Mouse (Mus musculus) midbrain, postnatal 0 days (tissue): ENCODE data around the gene Plcl1. TPM values are rescaled to one million over a fixed set of nuclear protein-coding genes. Genes with fewer than 3 reads are reported as not detected.

ENCODE experiments used
- ATAC-seq: fragments of 200-750 bp; cut with Nextera tagmentation; 2 replicates; pipeline ENCODE4 v1.8.0; 2017; ENCODE audit warnings: moderate number of reproducible peaks, mild to moderate bottlenecking, moderate TSS enrichment, moderate library complexity; ENCODE audit not compliant: low FRiP score
- DNase-seq: peaks from one replicate; pipeline ENCODE4 v3.0.0-alpha.2; 2015; ENCODE audit warnings: low spot score
- H3K27ac ChIP-seq: fragments of 300-500 bp; sonication (generic); 2 replicates; pipeline ENCODE4 v1.5.1; 2014; ENCODE audit warnings: low read depth, mild to moderate bottlenecking, low read length, mixed read lengths
- H3K27me3 ChIP-seq: fragments of 300-500 bp; sonication (generic); 2 replicates; pipeline ENCODE4 v1.6.1; 2014; ENCODE audit warnings: low read length, control low read depth, mixed read lengths; ENCODE audit not compliant: insufficient read depth
- H3K36me3 ChIP-seq: fragments of 300-500 bp; sonication (generic); 2 replicates; pipeline ENCODE4 v1.6.1; 2014; ENCODE audit warnings: low read length, control low read depth, mixed read lengths; ENCODE audit not compliant: insufficient read depth
- H3K4me1 ChIP-seq: fragments of 300-500 bp; sonication (generic); 2 replicates; pipeline ENCODE4 v1.6.1; 2014; ENCODE audit warnings: mild to moderate bottlenecking, control low read depth, antibody characterized with exemption, low read length, mixed read lengths; ENCODE audit not compliant: insufficient read depth
- H3K4me2 ChIP-seq: fragments of 300-500 bp; sonication (generic); 2 replicates; pipeline ENCODE4 v1.6.1; 2014; ENCODE audit warnings: low read depth, mild to moderate bottlenecking, low read length, mixed read lengths; ENCODE audit not compliant: poor library complexity, severe bottlenecking
- H3K4me3 ChIP-seq: fragments of 300-500 bp; sonication (generic); 2 replicates; pipeline ENCODE4 v1.5.1; 2014; ENCODE audit warnings: low read depth, mild to moderate bottlenecking, low read length, moderate library complexity
- H3K9ac ChIP-seq: fragments of 300-500 bp; sonication (generic); replicated peaks from 2 replicates; pipeline ENCODE4 v1.6.1; 2014; ENCODE audit warnings: mild to moderate bottlenecking, low read length, moderate library complexity, mixed read lengths; ENCODE audit not compliant: poor library complexity, severe bottlenecking
- H3K9me3 ChIP-seq: fragments of 300-500 bp; sonication (generic); 2 replicates; pipeline ENCODE4 v1.6.1; 2016; ENCODE audit warnings: low read length, control low read depth
- CTCF ChIP-seq: IDR thresholded peaks from 2 replicates; pipeline ENCODE4 v1.5.1; 2016; ENCODE audit warnings: antibody characterized with exemption, mild to moderate bottlenecking
- WGBS: fragments of 180-500 bp; shearing (Covaris S2); extraction: QIAGEN DNeasy Blood & Tissue Kit; methylation state at CpG from one replicate; pipeline ENCODE4 v1.1.7; 2014; 5-methylcytosine and 5-hydroxymethylcytosine counted together
- polyA plus RNA-seq: library from polyadenylated mRNA; unstranded; fragments of >200 nt; fragmentation: Nextera tagmentation; extraction: Ambion mirVana; gene quantifications from 2 replicates; pipeline ENCODE4 v1.2.1, GENCODE M21; 2015
- total RNA-seq: library from RNA; depleted of rRNA; stranded (reverse); fragments of >200 nt; gene quantifications from 2 replicates; pipeline ENCODE4 v1.2.3, GENCODE M21; 2014; rRNA removed

The Plcl1 gene
- total RNA-seq = 8.9 and 9.4 TPM in 2 replicates
- 2.7 and 3.9 TPM in 2 replicates for polyA plus RNA-seq

DNA sequence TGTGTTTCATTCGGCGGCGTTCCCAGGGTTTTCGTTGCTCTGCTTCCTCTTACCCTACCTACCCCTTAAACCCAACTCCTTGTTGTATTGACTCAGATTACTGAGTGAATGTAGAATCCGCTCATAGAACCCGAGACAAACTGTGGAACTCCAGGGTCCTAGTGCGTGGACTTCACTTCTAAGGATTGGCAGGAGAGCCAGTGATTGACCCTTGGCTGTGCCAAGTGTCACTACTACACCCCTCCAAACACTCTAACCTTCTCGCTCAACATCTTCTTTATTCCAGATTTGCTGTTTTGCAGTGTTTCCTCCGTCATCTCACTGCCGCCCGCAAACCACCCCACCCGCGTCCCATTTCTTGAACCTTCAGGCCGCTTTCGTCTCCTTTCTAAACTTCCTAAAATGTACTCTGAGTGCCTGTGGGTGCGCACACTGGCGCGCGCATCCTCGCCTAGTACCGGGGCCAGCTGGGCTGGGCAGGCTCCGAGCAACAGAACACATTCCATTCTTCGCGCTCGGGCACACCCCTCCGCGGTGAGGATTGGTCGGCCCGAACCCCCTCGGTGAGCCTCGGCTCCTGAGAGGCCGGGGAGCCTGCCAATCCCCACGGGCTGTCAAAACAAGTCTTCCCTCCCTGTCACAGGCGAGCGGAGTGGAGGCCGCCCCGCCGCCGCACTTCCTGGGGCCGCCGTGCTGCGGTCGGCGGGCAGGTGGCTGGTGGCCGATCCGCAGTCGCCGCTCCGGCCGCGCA lies at the start of gene Plcl1:
Plcl1 (plus strand) TSS at position 650 of the 751 bp plus-strand sequence.
- 4% methylated on average over 51 of the region's 51 CpGs for WGBS
- H3K4me2 ChIP-seq = peak within 1 kb of the TSS; percentile 98
- peak within 1 kb of the TSS; percentile 72 for H3K9ac ChIP-seq
- no peaks in the 10 kb centered on the region for H3K4me1 ChIP-seq
- DNase-seq = peak; percentile 97
- no peaks in the 10 kb centered on the region for H3K36me3 ChIP-seq
- peak; percentile 98 for ATAC-seq
- no peaks in the 10 kb centered on the region for H3K27me3 ChIP-seq
- TF ChIP-seq CTCF = no peak
- H3K4me3 ChIP-seq = peak within 1 kb of the TSS; percentile 76
- H3K9me3 ChIP-seq = no peaks in the 10 kb centered on the region
- peak within 1 kb of the TSS; percentile 69 for H3K27ac ChIP-seq

GRCm38 (mm10) chr1:55362634-55363033 lies 43.1 kb upstream of the Plcl1 start:
- 61% methylated on average over 24 of the region's 49 CpGs for WGBS
- ATAC-seq = peak; percentile 60
- Histone ChIP-seq H3K27ac (no peak overlapping the region), H3K4me2 (peak overlapping the region; percentile 54), H3K36me3 (no peaks in the 10 kb centered on the region), H3K4me3 (peak overlapping the region; percentile 49; the same call in 1 of the 2 replicates), H3K4me1 (no peaks in the 10 kb centered on the region), H3K9ac (no peak overlapping the region), H3K27me3 (peaks cover 16% of the 10 kb centered on the region), H3K9me3 (peaks cover 9% of the 10 kb centered on the region; the same call in 1 of the 2 replicates)
- no peak for TF ChIP-seq CTCF
- DNase-seq = no peak

DNA sequence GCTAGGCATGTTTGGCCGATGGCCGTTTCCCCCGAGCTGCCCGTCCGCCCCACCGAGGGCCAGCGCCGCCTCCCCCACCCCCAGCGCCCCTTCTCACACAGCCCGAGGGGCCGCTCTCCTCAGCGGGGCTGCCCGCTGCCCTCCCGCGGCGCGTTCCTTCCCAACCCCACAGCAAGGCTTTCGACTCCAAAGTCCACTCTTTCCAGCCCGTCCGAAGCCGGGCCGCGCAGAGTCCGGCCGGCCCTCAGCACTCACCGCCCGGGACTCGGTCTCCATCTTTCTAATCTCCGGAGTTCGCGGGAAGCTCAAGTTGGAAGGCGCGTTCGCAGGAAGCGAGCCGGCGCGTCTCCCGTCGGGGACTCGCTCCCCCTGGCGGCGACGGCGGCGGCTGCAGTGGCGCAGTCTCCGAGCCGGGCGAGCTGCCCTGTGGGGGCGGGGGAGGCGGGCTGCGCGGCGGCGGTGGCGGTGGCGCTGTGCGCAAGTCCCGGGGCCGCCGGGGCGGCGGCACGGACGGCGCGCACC lies 42.6 kb upstream of the Plcl1 start, which contains the start of gene Boll:
Boll (minus strand) TSS at position 426 of the 522 bp plus-strand sequence.
- Histone ChIP-seq H3K4me3 (peak within 1 kb of the TSS; percentile 49), H3K27me3 (peaks cover 16% of the 10 kb centered on the region), H3K36me3 (no peaks in the 10 kb centered on the region), H3K4me1 (no peaks in the 10 kb centered on the region), H3K27ac (no peak within 1 kb of the TSS), H3K9ac (peak within 1 kb of the TSS; percentile 24; the same call in 1 of the 2 replicates), H3K9me3 (peaks cover 9% of the 10 kb centered on the region; the same call in 1 of the 2 replicates), H3K4me2 (peak within 1 kb of the TSS; percentile 54)
- peak; percentile 88 for ATAC-seq
- peak; percentile 61 for TF ChIP-seq CTCF
- WGBS = 7% methylated on average over 51 of the region's 68 CpGs
- DNase-seq = peak; percentile 49

DNA sequence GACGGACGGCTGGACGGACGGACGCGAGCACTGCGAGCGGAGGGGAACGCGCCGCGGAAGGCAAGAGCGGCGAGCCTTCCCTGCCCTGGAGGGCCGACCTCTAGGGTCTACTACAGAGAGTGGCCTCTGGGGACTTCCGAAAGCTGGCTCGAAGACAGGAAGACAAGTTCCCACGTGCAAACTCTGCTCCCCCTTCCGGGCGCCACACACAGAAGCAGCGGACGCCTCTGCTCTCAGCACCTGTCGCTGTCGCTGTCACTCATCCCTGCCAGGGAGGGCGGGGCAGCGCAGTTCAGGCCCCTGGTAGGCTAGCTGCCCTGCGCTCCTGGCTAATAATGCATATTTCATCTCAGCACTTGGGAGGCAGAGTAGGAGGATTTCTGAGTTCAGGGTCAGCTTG lies 42.1 kb upstream of the Plcl1 start:
- DNase-seq = peak; percentile 64
- Histone ChIP-seq H3K4me3 (peak overlapping the region; percentile 49), H3K4me1 (no peaks in the 10 kb centered on the region), H3K9ac (peak overlapping the region; percentile 24; the same call in 1 of the 2 replicates), H3K27me3 (peaks cover 16% of the 10 kb centered on the region), H3K27ac (no peak overlapping the region), H3K9me3 (peaks cover 9% of the 10 kb centered on the region; the same call in 1 of the 2 replicates), H3K4me2 (peak overlapping the region; percentile 54), H3K36me3 (no peaks in the 10 kb centered on the region)
- no peak for TF ChIP-seq CTCF
- ATAC-seq = peak; percentile 87
- WGBS = under 1% methylated on average over 24 of the region's 27 CpGs

DNA sequence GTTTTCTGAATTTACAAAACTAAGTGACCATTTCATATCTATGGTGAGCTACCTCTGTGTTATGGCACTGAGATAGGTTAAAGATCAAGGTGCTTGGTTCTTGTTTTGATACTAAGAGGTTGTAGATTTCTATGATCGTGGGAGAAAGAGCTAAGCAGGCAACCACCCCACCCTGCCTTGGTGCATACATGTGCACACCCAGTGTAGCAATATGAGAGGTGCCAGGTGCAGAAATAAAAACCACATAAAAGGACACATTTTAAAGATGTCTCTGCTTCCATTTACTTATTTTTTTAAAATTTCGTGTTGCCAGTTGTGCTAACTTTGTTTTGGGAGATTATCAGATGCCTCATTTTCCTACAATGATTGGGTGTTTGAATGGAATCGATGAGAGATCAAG lies 33.1 kb upstream of the Plcl1 start:
- 92% methylated on average over 3 of the region's 3 CpGs for WGBS
- no peak overlapping the region for H3K9ac ChIP-seq
- DNase-seq = no peak
- ATAC-seq = no peak
- H3K27ac ChIP-seq = no peak overlapping the region
- H3K4me1 ChIP-seq = no peaks in the 10 kb centered on the region
- no peak for TF ChIP-seq CTCF
- no peaks in the 10 kb centered on the region for H3K36me3 ChIP-seq
- no peak overlapping the region for H3K4me2 ChIP-seq
- no peaks in the 10 kb centered on the region for H3K27me3 ChIP-seq
- H3K4me3 ChIP-seq = no peak overlapping the region
- H3K9me3 ChIP-seq = no peaks in the 10 kb centered on the region

- Histone ChIP-seq H3K27me3 (no peaks in the 10 kb centered on the region), H3K9ac (no peak overlapping the region), H3K4me2 (no peak overlapping the region), H3K4me3 (no peak overlapping the region), H3K9me3 (no peaks in the 10 kb centered on the region), H3K27ac (no peak overlapping the region), H3K36me3 (no peaks in the 10 kb centered on the region), H3K4me1 (no peaks in the 10 kb centered on the region)
- TF ChIP-seq CTCF = no peak
- ATAC-seq = no peak
- DNase-seq = no peak
- 81% methylated on average over 2 of the region's 2 CpGs for WGBS
Measured at GRCm38 (mm10) chr1:55380527-55380926, 25.2 kb upstream of the Plcl1 start.
